Mouse (Mus musculus) embryonic facial prominence, embryonic 14.5 days (tissue): ENCODE results near the gene Ankrd7. TPM values are rescaled to one million over a fixed set of nuclear protein-coding genes. Genes with fewer than 3 reads are reported as not detected.
"Not testable (repeated sequence)": the region's sequence is repeated elsewhere in the genome, so short reads cannot be mapped to it uniquely, and the experiment has no call there.

ENCODE experiments used
- ATAC-seq: fragments of 200-750 bp; cut with Nextera tagmentation; 2 replicates; pipeline ENCODE4 v1.8.0; 2017; ENCODE audit warnings: low read depth, moderate number of reproducible peaks, moderate TSS enrichment
- DNase-seq: peaks from one replicate; pipeline ENCODE4 v3.0.0-alpha.2; 2015; ENCODE audit warnings: low spot score
- H3K27ac ChIP-seq: fragments of 300-500 bp; sonication (generic); replicated peaks from 2 replicates; pipeline ENCODE4 v1.5.1; 2014; ENCODE audit warnings: low read depth, mild to moderate bottlenecking, low read length, moderate library complexity
- H3K27me3 ChIP-seq: fragments of 300-500 bp; sonication (generic); replicated peaks from 2 replicates; pipeline ENCODE4 v1.6.1; 2014; ENCODE audit warnings: low read length; ENCODE audit not compliant: control insufficient read depth, insufficient read depth
- H3K36me3 ChIP-seq: fragments of 300-500 bp; sonication (generic); 2 replicates; pipeline ENCODE4 v1.6.1; 2014; ENCODE audit warnings: low read length, mixed read lengths; ENCODE audit not compliant: control insufficient read depth, insufficient read depth
- H3K4me1 ChIP-seq: fragments of 300-500 bp; sonication (generic); 2 replicates; pipeline ENCODE4 v1.6.1; 2014; ENCODE audit warnings: antibody characterized with exemption, low read length; ENCODE audit not compliant: control insufficient read depth, insufficient read depth
- H3K4me2 ChIP-seq: fragments of 300-500 bp; sonication (generic); 2 replicates; pipeline ENCODE4 v1.6.1; 2014; ENCODE audit warnings: low read depth, mild to moderate bottlenecking, low read length, moderate library complexity, mixed read lengths
- H3K4me3 ChIP-seq: fragments of 300-500 bp; sonication (generic); 2 replicates; pipeline ENCODE4 v1.5.1; 2014; ENCODE audit warnings: low read depth, mild to moderate bottlenecking, low read length
- H3K9ac ChIP-seq: fragments of 300-500 bp; sonication (generic); 2 replicates; pipeline ENCODE4 v1.6.1; 2014; ENCODE audit warnings: low read depth, mild to moderate bottlenecking, low read length, moderate library complexity, mixed read lengths
- H3K9me3 ChIP-seq: fragments of 300-500 bp; sonication (generic); 2 replicates; pipeline ENCODE4 v1.6.1; 2016; ENCODE audit warnings: low read length; ENCODE audit not compliant: control insufficient read depth
- WGBS: fragments of 180-500 bp; shearing (Covaris S2); extraction: QIAGEN DNeasy Blood & Tissue Kit; methylation state at CpG from one replicate; pipeline ENCODE4 v1.1.7; 2014; 5-methylcytosine and 5-hydroxymethylcytosine counted together
- polyA plus RNA-seq: library from polyadenylated mRNA; unstranded; fragments of >200 nt; fragmentation: Nextera tagmentation; extraction: Ambion mirVana; gene quantifications from 2 replicates; pipeline ENCODE4 v1.2.1, GENCODE M21; 2014

Ankrd7 gene
- not detected in 2 replicates for polyA plus RNA-seq

GRCm38 (mm10) chr6:18866018-18866417 lies at the start of gene Ankrd7:
TSS of gene Ankrd7 (plus strand) at chr6:18866318.
- Histone ChIP-seq H3K9me3 (no peaks in the 10 kb centered on the region; the same call in 1 of the 2 replicates), H3K4me1 (no peaks in the 10 kb centered on the region), H3K36me3 (no peaks in the 10 kb centered on the region), H3K4me3 (no peak within 1 kb of the TSS), H3K4me2 (no peak within 1 kb of the TSS), H3K27me3 (no peaks in the 10 kb centered on the region), H3K9ac (no peak within 1 kb of the TSS), H3K27ac (no peak within 1 kb of the TSS)
- WGBS, result 94% methylated on average over 8 of the region's 8 CpGs
- DNase-seq, result no peak
- ATAC-seq, result no peak

GRCm38 (mm10) chr6:18819343-18819742 lies 46.8 kb upstream of the Ankrd7 start:
- no peaks in the 10 kb centered on the region for H3K9me3 ChIP-seq

GRCm38 (mm10) chr6:18820246-18820645 lies 45.9 kb upstream of the Ankrd7 start:
- 73% methylated on average over 4 of the region's 4 CpGs for WGBS
- Histone ChIP-seq H3K9me3 (no peaks in the 10 kb centered on the region), H3K36me3 (no peaks in the 10 kb centered on the region), H3K4me1 (no peaks in the 10 kb centered on the region), H3K4me2 (no peak overlapping the region), H3K9ac (no peak overlapping the region), H3K4me3 (no peak overlapping the region), H3K27me3 (no peaks in the 10 kb centered on the region), H3K27ac (no peak overlapping the region)
- ATAC-seq (no peak), DNase-seq (no peak)

More at GRCm38 (mm10) chr6:18819343-18819742, 46.8 kb upstream of the Ankrd7 start:
- peak; percentile 62 for DNase-seq
- no peak for ATAC-seq
- Histone ChIP-seq H3K4me3 (no peak overlapping the region), H3K36me3 (no peaks in the 10 kb centered on the region), H3K4me1 (no peaks in the 10 kb centered on the region), H3K4me2 (no peak overlapping the region), H3K9ac (no peak overlapping the region), H3K27ac (no peak overlapping the region), H3K27me3 (no peaks in the 10 kb centered on the region)
- 16% methylated on average over 4 of the region's 4 CpGs for WGBS

GRCm38 (mm10) chr6:18822812-18823211 lies 43.3 kb upstream of the Ankrd7 start:
- Histone ChIP-seq H3K36me3 (no peaks in the 10 kb centered on the region), H3K4me2 (no peak overlapping the region), H3K9me3 (no peaks in the 10 kb centered on the region), H3K27ac (no peak overlapping the region), H3K27me3 (no peaks in the 10 kb centered on the region), H3K4me3 (no peak overlapping the region), H3K9ac (no peak overlapping the region), H3K4me1 (no peaks in the 10 kb centered on the region)
- whole genome bisulfite sequencing, result 54% methylated on average over 1 of the region's 1 CpGs
- no peak for ATAC-seq
- DNase-seq, result peak; percentile 9

GRCm38 (mm10) chr6:18832958-18833357 lies 33.2 kb upstream of the Ankrd7 start:
- Histone ChIP-seq H3K4me3 (no peak overlapping the region), H3K27ac (no peak overlapping the region), H3K27me3 (no peaks in the 10 kb centered on the region), H3K9me3 (no peaks in the 10 kb centered on the region), H3K36me3 (no peaks in the 10 kb centered on the region), H3K9ac (no peak overlapping the region), H3K4me1 (no peaks in the 10 kb centered on the region), H3K4me2 (no peak overlapping the region)
- no peak for DNase-seq
- WGBS, result 68% methylated on average over 1 of the region's 1 CpGs
- ATAC-seq, result no peak

GRCm38 (mm10) chr6:18844529-18844928 lies 21.6 kb upstream of the Ankrd7 start:
- not testable (repeated sequence) for H3K4me2 ChIP-seq, H3K27ac ChIP-seq, DNase-seq, H3K9me3 ChIP-seq, H3K4me1 ChIP-seq, H3K36me3 ChIP-seq, H3K9ac ChIP-seq, ATAC-seq, H3K4me3 ChIP-seq, H3K27me3 ChIP-seq
- WGBS, result no CpG with 5 or more reads among the region's 11 CpGs

- H3K4me1 ChIP-seq, ATAC-seq, H3K9ac ChIP-seq, H3K4me3 ChIP-seq, H3K4me2 ChIP-seq, H3K27ac ChIP-seq, H3K36me3 ChIP-seq, DNase-seq, H3K27me3 ChIP-seq, H3K9me3 ChIP-seq: not testable (repeated sequence)
- 40% methylated on average over 1 of the region's 7 CpGs for WGBS
Measured at GRCm38 (mm10) chr6:18845571-18845970, 20.5 kb upstream of the Ankrd7 start.

GRCm38 (mm10) chr6:18848051-18848701 lies 17.9 kb upstream of the Ankrd7 start, which contains the start of gene Lsm8:
TSS of gene Lsm8 (plus strand) at chr6:18848579.
- DNase-seq (peak; percentile 98), ATAC-seq (peak; percentile 100)
- H3K27ac ChIP-seq, result peak within 1 kb of the TSS; percentile 96
- H3K4me1 ChIP-seq, result peaks cover 6% of the 10 kb centered on the region; the same call in 1 of the 2 replicates
- 1% methylated on average over 24 of the region's 37 CpGs for WGBS
- peak within 1 kb of the TSS; percentile 68 for H3K4me2 ChIP-seq
- H3K9ac ChIP-seq, result peak within 1 kb of the TSS; percentile 99
- peak within 1 kb of the TSS; percentile 87 for H3K4me3 ChIP-seq
- no peaks in the 10 kb centered on the region for H3K27me3 ChIP-seq
- H3K9me3 ChIP-seq, result no peaks in the 10 kb centered on the region
- peaks cover 24% of the 10 kb centered on the region for H3K36me3 ChIP-seq

- Histone ChIP-seq H3K9me3 (no peaks in the 10 kb centered on the region), H3K27ac (peak overlapping the region; percentile 96), H3K27me3 (no peaks in the 10 kb centered on the region), H3K4me3 (peak overlapping the region; percentile 87), H3K9ac (peak overlapping the region; percentile 99), H3K36me3 (peaks cover 28% of the 10 kb centered on the region), H3K4me1 (peaks cover 6% of the 10 kb centered on the region; the same call in 1 of the 2 replicates), H3K4me2 (peak overlapping the region; percentile 68)
- no peak for ATAC-seq
- 0% methylated on average over 26 of the region's 28 CpGs for WGBS
- no peak for DNase-seq
Measured at GRCm38 (mm10) chr6:18848702-18849061, 17.4 kb upstream of the Ankrd7 start.
